Mouse (Mus musculus) frontal cortex, postnatal 36 days (tissue): Measurements from ENCODE around the gene Iqsec3.
"Not testable (repeated sequence)": the region's sequence is repeated elsewhere in the genome, so short reads cannot be mapped to it uniquely, and the experiment has no call there.

Source experiments
- DNase-seq, 2 experiments: peaks; one replicate each; pipeline ENCODE4 v3.0.0; 2022; ENCODE audit warnings: low spot score in 2 of 2

Gene Iqsec3

GRCm38 (mm10) chr6:121366537-121366936, 106.9 kb downstream of the Iqsec3 start:
- not testable (repeated sequence) for DNase-seq

GRCm38 (mm10) chr6:121363956-121364355, 109.5 kb downstream of the Iqsec3 start:
- no peak for DNase-seq

GRCm38 (mm10) chr6:121363061-121363460, 110.4 kb downstream of the Iqsec3 start:
- no peak for DNase-seq

- DNase-seq, result no peak
Observed at GRCm38 (mm10) chr6:121357232-121357631, 116.2 kb downstream of the Iqsec3 start.

GRCm38 (mm10) chr6:121356041-121356440, 117.4 kb downstream of the Iqsec3 start:
- no peak for DNase-seq

- DNase-seq, result no peak
Observed at GRCm38 (mm10) chr6:121352276-121352675, 121.2 kb downstream of the Iqsec3 start.

- no peak for DNase-seq
Observed at GRCm38 (mm10) chr6:121346428-121346827, 127.0 kb downstream of the Iqsec3 start.

- DNase-seq, result no peak
Observed at GRCm38 (mm10) chr6:121344329-121344728, 129.1 kb downstream of the Iqsec3 start.

- DNase-seq, result no peak
Observed at GRCm38 (mm10) chr6:121343771-121344123, 129.7 kb downstream of the Iqsec3 start.

- DNase-seq, result no peak
Observed at GRCm38 (mm10) chr6:121343026-121343770, 130.3 kb downstream of the Iqsec3 start, which contains the start of gene Slc6a12. Slc6a12 (plus strand) TSS chr6:121343076.

- no peak for DNase-seq
Observed at GRCm38 (mm10) chr6:121341650-121342049, 131.8 kb downstream of the Iqsec3 start.

GRCm38 (mm10) chr6:121338519-121338896, 135.0 kb downstream of the Iqsec3 start:
- no peak for DNase-seq

GRCm38 (mm10) chr6:121337770-121338518, 135.5 kb downstream of the Iqsec3 start:
- peak; percentile 80 to 86 for DNase-seq

- DNase-seq, result no peak
Observed at GRCm38 (mm10) chr6:121337229-121337628, 136.2 kb downstream of the Iqsec3 start.

- no peak for DNase-seq
Observed at GRCm38 (mm10) chr6:121336558-121336957, 136.9 kb downstream of the Iqsec3 start.

- no peak for DNase-seq
Observed at GRCm38 (mm10) chr6:121335841-121336240, 137.6 kb downstream of the Iqsec3 start.

GRCm38 (mm10) chr6:121329848-121330508, 143.5 kb downstream of the Iqsec3 start:
- DNase-seq, result peak in 1 of 2 experiments; percentile 7

- DNase-seq, result peak; percentile 9 to 23
Observed at GRCm38 (mm10) chr6:121328417-121328884, 145.0 kb downstream of the Iqsec3 start.

- DNase-seq, result no peak
Observed at GRCm38 (mm10) chr6:121326486-121327069, 146.9 kb downstream of the Iqsec3 start.

GRCm38 (mm10) chr6:121325740-121326139, 147.7 kb downstream of the Iqsec3 start:
- DNase-seq, result no peak

- no peak for DNase-seq
Observed at GRCm38 (mm10) chr6:121325298-121325697, 148.2 kb downstream of the Iqsec3 start.
